Mouse (Mus musculus) testis, postnatal 10 days (tissue): ENCODE data around the gene Pradc1.
"Not testable (repeated sequence)": the region's sequence is repeated elsewhere in the genome, so short reads cannot be mapped to it uniquely, and the experiment has no call there.

Experiments
- DNase-seq: peaks from one replicate; pipeline ENCODE4 v3.0.0; 2021; ENCODE audit warnings: low spot score

The Pradc1 gene

GRCm38 (mm10) chr6:85450697-85451663 is 790 bp downstream of the Pradc1 start, which contains the start of gene Cct7:
Cct7 (plus strand) TSS chr6:85451514.
- DNase-seq, result peak; percentile 99

DNA sequence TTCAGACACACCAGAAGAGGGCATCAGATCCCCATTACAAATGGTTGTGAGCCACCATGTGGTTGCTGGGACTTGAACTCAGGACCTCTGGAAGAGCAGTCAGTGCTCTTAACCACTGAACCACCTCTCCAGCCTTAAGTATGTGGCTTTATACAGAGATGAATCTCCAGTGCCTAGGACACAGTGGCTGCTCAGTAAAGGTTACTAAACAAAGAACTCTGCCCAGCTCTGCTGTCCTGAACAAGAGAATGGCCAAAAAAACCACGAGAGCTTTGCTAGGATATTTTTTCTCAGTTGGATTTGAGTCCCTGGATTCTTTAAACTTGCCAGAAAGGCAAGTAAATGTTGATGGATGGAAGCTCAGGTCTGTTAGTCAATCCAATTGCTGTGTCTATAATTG is 1.6 kb downstream of the Pradc1 start:
- not testable (repeated sequence) for DNase-seq

GRCm38 (mm10) chr6:85447351-85447750 is 4.4 kb downstream of the Pradc1 start:
- DNase-seq, result no peak

GRCm38 (mm10) chr6:85445286-85445685 is 6.5 kb downstream of the Pradc1 start:
- DNase-seq, result no peak

GRCm38 (mm10) chr6:85444266-85444965 is 7.4 kb downstream of the Pradc1 start:
- no peak for DNase-seq

DNA sequence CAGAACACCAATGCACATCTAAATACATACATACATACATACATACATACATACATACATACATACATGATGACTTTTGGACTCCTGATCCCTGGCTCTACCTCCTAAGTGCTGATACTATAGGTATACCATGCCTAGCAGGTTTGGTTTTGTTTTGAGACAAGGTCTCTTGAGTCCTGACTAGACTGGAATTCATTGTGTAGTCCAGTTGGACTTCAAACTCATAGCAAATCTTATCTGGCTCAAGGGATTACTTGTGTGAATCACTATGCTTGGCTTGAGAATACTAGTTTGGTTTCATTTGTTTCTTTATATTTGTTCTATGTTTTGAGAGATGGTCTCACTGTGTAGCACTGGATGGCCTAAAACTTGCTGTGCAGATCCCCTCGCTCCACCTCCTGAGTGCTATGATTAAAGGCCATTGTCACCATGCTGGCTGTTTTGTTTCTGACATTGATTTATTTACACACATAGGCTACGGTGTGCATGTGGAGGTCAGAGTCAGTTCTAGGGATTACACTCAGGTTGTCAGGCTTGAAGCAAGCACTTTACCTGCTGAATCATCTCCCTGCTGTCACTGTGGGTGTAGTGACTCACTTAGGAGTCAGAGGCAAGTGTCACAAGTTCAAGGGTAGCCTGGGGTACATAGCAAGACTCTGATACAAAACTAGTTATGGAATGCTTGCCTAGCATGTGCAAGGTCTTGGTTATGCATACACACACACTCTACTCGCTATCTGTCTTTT is 8.1 kb downstream of the Pradc1 start:
- DNase-seq, result no peak

DNA sequence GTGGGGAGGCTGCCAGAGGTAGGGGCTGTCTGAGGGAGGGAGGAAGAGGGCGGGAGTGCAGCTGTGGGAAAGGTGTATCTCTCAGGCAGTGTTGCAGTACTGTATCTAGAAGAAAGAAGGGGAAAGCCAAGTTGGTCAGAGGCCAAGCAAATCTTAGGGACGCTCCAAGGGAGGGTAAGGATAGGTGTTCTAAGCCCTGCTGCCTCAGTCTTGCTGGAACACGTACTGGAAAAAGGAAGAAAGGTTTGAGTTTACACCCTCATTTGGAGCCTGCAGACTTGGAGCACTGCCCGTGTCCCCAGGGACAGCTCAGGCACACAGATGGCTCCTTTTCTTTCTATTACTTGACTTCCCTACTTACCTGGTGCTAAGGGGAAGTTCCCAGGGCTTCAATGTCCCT is 10.6 kb downstream of the Pradc1 start:
- no peak for DNase-seq

- no peak for DNase-seq
Measured at GRCm38 (mm10) chr6:85436631-85437030, 15.1 kb downstream of the Pradc1 start.

DNA sequence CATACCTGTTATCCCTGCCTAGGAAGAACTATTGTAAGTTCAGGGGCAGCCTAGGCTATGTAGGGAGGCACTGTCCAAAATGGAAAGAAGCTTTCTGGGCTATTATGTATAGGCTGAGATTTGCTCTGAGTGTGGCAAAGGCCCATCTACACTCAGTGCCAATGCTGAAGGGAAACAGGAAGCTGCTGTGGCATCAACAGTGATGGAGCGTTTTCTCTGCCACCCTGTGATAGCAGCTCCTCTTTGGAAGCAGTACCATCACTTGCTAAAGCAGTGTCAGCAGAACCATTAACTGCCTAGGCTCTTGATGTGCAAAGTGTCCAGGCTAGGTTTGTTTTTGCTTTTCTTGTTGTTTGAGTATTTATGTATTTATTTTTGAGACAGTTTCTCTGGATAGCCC is 15.6 kb downstream of the Pradc1 start:
- DNase-seq, result no peak

GRCm38 (mm10) chr6:85433865-85434264 is 17.9 kb downstream of the Pradc1 start:
- no peak for DNase-seq

DNA sequence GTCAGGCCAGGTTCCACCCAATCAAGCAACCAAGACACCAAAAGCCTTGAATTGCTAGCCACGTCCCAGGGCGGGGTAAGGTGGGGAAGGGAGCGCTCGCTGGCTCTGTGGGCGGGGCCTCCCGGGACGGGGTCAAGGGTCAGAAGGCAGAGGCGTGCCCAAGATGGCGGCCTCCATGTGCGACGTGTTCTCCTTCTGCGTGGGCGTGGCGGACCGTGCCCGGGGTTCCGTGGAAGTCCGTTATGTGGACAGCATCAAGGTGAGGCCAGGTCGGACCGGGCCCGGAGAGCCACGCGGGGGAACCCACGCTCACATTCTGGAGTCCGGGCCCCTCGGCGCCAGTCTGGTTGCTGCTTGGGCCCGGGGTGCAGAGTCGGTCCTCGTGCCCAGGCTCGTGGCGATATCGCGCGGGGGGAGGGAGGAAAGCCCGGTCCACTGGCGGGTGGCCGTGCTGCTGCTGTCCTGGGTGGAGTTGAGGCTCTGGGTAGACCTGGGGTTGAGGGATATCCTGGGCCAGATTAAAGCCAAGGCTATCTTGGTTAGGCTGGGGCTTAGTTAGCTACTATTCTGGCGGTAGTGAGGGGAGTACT is 19.8 kb downstream of the Pradc1 start, which contains the start of gene Smyd5:
TSS of gene Smyd5 (plus strand) at position 148 of the 590 bp plus-strand sequence.
- peak; percentile 98 for DNase-seq

GRCm38 (mm10) chr6:85431274-85431841 is 20.4 kb downstream of the Pradc1 start:
- no peak for DNase-seq

- peak; percentile 52 for DNase-seq
Measured at GRCm38 (mm10) chr6:85423836-85424379, 27.9 kb downstream of the Pradc1 start, which contains the start of gene Noto. Noto (plus strand) TSS chr6:85423886.

DNA sequence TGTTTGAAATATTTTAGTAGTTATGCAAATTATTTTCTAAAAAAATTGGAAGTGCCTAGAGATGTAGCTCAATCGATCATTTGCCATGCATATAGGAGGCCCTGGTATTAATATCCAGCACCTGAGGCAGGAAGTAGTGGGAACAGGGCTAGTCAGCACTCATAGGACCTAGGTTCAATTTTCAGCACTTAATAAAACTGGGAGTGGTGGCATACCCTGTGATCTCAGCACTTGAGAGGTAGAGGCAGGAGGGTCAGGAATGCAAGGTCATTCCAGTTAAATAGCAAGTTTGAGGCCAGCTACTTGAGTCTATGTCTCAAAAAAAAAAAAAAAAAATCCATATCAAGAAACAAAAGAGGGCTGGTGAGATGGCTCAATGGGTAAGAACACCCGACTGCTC is 32.6 kb downstream of the Pradc1 start:
- no peak for DNase-seq

- no peak for DNase-seq
Measured at GRCm38 (mm10) chr6:85415829-85416228, 35.9 kb downstream of the Pradc1 start.

- peak; percentile 74 for DNase-seq
Measured at GRCm38 (mm10) chr6:85410771-85411273, 40.9 kb downstream of the Pradc1 start.

DNA sequence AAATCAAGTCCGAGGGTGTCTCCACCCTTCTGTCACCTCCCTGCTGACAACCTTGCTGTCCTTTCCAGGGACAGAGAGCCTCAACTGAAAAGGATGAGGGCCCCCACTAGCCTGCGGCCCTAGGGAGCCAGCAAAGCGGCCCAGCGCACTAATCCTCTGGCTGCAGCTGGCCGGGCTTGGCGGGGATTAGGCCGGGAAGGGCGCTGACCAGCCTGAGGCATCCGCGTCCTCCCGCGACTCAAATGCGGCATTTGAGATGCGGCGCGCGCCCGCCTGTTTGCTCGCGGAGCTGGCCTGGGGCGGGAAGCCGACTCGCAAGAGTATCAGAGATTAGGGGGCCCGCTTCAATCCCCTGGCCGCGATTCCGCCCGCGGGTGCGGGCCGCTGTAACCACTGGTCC is 42.8 kb downstream of the Pradc1 start:
- peak; percentile 47 for DNase-seq

DNA sequence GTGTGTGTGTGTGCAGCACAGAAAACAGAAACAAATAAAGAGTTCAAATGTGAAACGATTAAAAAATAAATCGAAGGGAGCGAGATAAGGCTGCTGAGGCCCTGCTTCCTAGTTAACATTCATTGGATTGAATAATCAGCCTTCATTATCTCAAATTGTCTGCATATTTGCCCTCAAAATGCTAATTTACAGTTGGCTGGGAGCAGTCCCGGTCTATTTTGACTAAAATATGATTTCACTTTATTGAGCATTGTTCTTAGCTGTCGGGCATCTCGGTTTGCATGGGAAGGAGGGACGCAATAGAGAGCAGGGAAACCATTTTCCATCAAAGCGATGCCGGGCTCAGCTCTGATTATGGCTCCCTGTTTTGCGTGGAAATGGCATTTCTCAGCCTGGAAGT is 48.7 kb downstream of the Pradc1 start:
- no peak for DNase-seq

- no peak for DNase-seq
Measured at GRCm38 (mm10) chr6:85402613-85403012, 49.2 kb downstream of the Pradc1 start.

GRCm38 (mm10) chr6:85399715-85400114 is 52.1 kb downstream of the Pradc1 start:
- DNase-seq, result no peak

DNA sequence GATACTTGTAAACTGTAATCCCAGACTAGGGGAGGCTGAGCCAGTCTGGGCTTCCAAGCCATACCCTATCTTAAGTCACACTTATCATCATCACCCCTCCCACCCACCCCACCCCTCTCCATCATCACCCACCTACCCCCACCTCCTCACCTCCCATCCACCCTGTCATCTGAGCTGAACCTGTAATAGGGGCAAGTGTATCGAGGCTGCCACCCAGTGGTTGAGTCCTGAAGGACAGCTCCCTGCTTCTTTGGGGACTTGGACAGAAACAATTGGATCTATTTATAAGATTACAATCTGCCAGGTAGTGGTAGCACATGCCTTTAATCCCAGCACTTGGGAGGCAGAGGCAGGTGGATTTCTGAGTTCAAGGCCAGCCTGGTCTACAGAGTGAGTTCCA is 54.6 kb downstream of the Pradc1 start:
- no peak for DNase-seq
